Mouse (Mus musculus) kidney, embryonic 16.5 days (tissue): ENCODE measurements at regions not wholly inside any gene's neighbourhood (a gene's known extent, or its start where the extent isn't known, plus 50 kb on each side); places are given as distances from the start of the nearest gene placed in this dataset.

Experiments
- ATAC-seq: fragments of 200-750 bp; cut with Nextera tagmentation; 2 replicates; pipeline ENCODE4 v1.8.0; 2017; ENCODE audit warnings: moderate TSS enrichment; ENCODE audit not compliant: low FRiP score, low TSS enrichment
- H3K27ac ChIP-seq: fragments of 300-500 bp; sonication (generic); 2 replicates; pipeline ENCODE4 v1.5.1; 2014; ENCODE audit warnings: low read length
- H3K27me3 ChIP-seq: fragments of 300-500 bp; sonication (generic); 2 replicates; pipeline ENCODE4 v1.6.1; 2014; ENCODE audit warnings: low read length, control low read depth, mixed read lengths; ENCODE audit not compliant: insufficient read depth
- H3K36me3 ChIP-seq: fragments of 300-500 bp; sonication (generic); 2 replicates; pipeline ENCODE4 v1.6.1; 2014; ENCODE audit warnings: low read length, control low read depth, mixed read lengths; ENCODE audit not compliant: insufficient read depth
- H3K4me1 ChIP-seq: fragments of 300-500 bp; sonication (generic); 2 replicates; pipeline ENCODE4 v1.6.1; 2014; ENCODE audit warnings: low read length, control low read depth, mixed read lengths; ENCODE audit not compliant: insufficient read depth
- H3K4me2 ChIP-seq: fragments of 300-500 bp; sonication (generic); replicated peaks from 2 replicates; pipeline ENCODE4 v1.6.1; 2014; ENCODE audit warnings: low read depth, low read length
- H3K4me3 ChIP-seq: fragments of 300-500 bp; sonication (generic); 2 replicates; pipeline ENCODE4 v1.5.1; 2014; ENCODE audit warnings: mild to moderate bottlenecking, low read length
- H3K9ac ChIP-seq: fragments of 300-500 bp; sonication (generic); replicated peaks from 2 replicates; pipeline ENCODE4 v1.6.1; 2014; ENCODE audit warnings: low read length
- H3K9me3 ChIP-seq: fragments of 300-500 bp; sonication (generic); 2 replicates; pipeline ENCODE4 v1.6.1; 2016; ENCODE audit warnings: low read length, control low read depth
- WGBS: fragments of 180-500 bp; shearing (Covaris S2); extraction: QIAGEN DNeasy Blood & Tissue Kit; methylation state at CpG from one replicate; pipeline ENCODE4 v1.1.7; 2014; 5-methylcytosine and 5-hydroxymethylcytosine counted together

DNA sequence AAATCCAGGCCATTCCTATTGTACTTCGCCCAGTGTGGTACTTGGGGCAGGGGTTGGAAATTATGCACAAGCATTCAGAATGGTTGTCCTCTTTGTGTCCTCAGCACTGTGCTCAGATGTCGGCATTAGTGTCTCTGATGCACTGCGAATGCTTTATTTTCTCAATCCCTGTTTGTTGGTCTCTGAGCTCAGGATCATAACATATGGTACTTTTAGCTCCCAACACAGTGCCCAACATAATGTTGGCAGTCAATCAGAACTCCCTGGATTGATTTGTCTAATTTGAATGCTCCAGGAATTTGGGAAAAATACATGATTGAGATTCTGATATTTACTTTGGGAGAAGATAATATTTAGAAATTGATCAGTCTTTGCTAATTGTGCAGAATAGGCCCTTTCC lies 434.7 kb downstream of the Nbas start:
- Histone ChIP-seq H3K27me3 (no peaks in the 10 kb centered on the region), H3K9ac (no peak overlapping the region), H3K36me3 (no peaks in the 10 kb centered on the region), H3K9me3 (no peaks in the 10 kb centered on the region), H3K4me3 (no peak overlapping the region), H3K27ac (no peak overlapping the region), H3K4me2 (no peak overlapping the region), H3K4me1 (no peaks in the 10 kb centered on the region)
- ATAC-seq: no peak
- 84% methylated on average over 3 of the region's 3 CpGs for WGBS

DNA sequence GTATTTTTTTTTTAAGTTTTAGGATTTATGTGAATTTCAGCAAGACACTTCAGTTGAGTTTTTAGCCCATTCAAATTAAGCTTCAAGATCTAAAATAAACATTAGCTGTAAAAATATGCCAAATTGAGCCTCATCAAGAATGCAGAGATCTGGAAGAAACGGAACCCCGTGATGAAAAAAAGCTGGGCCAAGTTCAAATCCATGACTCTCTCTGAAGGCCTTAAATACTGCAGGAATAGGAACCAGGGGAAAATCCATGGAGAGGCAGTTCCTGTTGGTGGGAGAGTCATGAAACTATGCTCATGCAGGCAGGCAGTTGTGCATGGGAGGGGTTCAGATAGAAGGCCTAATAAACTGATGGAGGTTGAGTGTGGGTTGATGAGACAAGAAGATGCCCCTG lies 430.9 kb downstream of the Nbas start:
- H3K27me3 ChIP-seq: no peaks in the 10 kb centered on the region
- ATAC-seq: no peak
- 67% methylated on average over 2 of the region's 2 CpGs for WGBS
- no peaks in the 10 kb centered on the region for H3K36me3 ChIP-seq
- no peak overlapping the region for H3K27ac ChIP-seq
- H3K9me3 ChIP-seq: no peaks in the 10 kb centered on the region
- no peak overlapping the region for H3K9ac ChIP-seq
- H3K4me1 ChIP-seq: no peaks in the 10 kb centered on the region
- H3K4me3 ChIP-seq: no peak overlapping the region
- H3K4me2 ChIP-seq: no peak overlapping the region

DNA sequence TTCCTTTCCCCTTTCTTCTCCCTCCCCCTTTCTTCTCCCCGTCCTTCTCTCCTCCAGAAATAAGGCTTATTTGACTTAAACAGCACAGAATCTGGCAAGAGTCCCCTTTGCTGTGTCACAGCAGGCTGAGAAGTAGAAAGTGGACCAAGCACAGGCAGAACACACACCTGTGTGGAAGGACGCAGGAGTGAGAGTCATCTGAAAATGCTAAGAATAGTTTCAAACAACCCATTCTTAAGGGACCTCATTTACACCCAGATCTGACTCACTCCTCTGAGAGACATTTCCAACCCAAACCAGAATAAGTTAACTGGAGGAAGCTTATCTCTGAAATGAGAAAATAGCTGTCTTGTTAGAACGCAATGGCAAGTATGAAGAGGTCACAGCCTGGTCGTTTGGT lies 429.9 kb downstream of the Nbas start:
- Histone ChIP-seq H3K4me3 (no peak overlapping the region), H3K27ac (no peak overlapping the region), H3K27me3 (no peaks in the 10 kb centered on the region), H3K4me2 (no peak overlapping the region), H3K9me3 (no peaks in the 10 kb centered on the region), H3K9ac (no peak overlapping the region), H3K4me1 (no peaks in the 10 kb centered on the region), H3K36me3 (no peaks in the 10 kb centered on the region)
- 55% methylated on average over 4 of the region's 4 CpGs for WGBS
- no peak for ATAC-seq

DNA sequence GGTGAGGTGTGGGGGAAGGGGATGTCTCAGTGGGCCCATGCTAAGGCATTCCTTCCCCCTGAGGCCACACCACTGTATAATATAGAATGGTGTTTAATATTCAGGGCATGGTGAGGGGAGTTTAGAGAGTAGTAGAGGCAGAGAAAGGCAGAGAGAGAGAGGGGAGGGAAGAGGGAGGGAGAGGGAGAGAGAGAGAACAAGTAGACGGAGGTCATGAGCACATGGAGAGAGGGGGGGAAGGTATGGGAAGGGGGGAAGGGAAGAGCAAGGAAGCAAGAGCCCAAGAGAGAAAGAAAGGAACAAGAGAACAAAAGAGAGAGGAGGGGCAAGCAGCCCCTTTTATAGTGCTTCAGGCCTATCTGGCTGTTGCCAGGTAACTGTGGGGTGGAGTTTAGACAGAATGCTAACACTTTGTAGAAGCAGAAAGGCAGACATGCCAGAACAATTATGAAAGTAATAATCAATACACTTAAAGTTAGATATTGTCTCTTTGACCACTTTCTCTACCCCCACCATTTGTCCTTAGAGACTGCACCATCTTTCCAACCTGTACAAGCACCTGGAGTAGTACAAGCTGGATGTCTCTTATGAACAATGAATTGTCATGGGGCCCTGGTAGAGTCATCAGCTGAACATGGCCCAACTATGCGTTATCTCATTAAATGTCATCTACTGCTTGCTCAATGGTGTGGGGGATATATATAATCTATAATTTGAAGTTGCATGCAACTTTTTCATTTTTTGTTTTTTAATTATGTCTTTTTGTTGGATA lies 422.6 kb downstream of the Nbas start:
- 76% methylated on average over 2 of the region's 2 CpGs for WGBS
- Histone ChIP-seq H3K27me3 (no peaks in the 10 kb centered on the region), H3K9me3 (no peaks in the 10 kb centered on the region), H3K9ac (no peak overlapping the region), H3K4me2 (no peak overlapping the region), H3K36me3 (no peaks in the 10 kb centered on the region), H3K4me1 (no peaks in the 10 kb centered on the region), H3K27ac (no peak overlapping the region), H3K4me3 (no peak overlapping the region)
- no peak for ATAC-seq

DNA sequence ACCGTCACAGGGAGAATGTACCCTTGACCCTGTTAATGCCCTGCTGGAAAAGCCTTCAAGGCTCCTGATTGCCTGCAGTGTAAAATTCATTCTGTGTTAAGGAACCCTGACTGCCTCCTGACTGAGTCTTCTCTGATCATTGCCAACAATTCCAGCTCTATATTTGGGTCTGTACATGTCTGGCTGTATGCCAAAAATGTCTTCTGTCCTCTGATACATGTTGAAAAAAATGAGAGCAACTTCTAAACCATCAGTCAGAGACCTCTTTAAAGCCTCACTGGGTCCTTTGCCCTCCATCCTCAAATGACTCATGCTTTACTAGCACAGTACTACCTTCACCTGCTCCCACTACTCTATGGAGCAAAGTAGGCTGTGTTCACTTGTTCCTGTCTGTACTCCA lies 408.3 kb downstream of the Nbas start:
- no peak overlapping the region for H3K4me2 ChIP-seq
- no peak overlapping the region for H3K9ac ChIP-seq
- no peaks in the 10 kb centered on the region for H3K36me3 ChIP-seq
- H3K27me3 ChIP-seq: no peaks in the 10 kb centered on the region
- no peak overlapping the region for H3K4me3 ChIP-seq
- 62% methylated on average over 1 of the region's 1 CpGs for WGBS
- H3K9me3 ChIP-seq: no peaks in the 10 kb centered on the region
- no peaks in the 10 kb centered on the region for H3K4me1 ChIP-seq
- H3K27ac ChIP-seq: no peak overlapping the region
- no peak for ATAC-seq

DNA sequence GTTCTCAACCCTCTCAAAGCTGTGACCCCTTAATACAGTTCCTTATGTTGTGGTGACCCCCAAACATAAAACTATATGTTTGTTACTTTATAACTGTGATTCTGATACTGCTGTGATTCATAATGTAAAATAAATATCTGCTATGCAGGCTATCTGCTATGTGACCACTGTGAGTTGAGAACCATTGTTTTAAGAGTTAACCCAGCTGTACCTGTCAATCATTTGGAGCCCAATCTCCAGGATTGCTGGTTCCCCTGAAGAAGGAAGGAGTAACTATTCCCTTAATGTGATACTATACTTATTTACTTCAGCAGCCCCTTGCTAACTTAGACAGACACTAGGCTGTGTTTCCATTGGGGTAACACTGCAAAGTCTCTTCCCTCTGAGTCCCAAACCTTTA lies 400.5 kb downstream of the Nbas start:
- no peaks in the 10 kb centered on the region for H3K27me3 ChIP-seq
- H3K4me3 ChIP-seq: no peak overlapping the region
- no peak overlapping the region for H3K4me2 ChIP-seq
- no peaks in the 10 kb centered on the region for H3K36me3 ChIP-seq
- H3K9me3 ChIP-seq: no peaks in the 10 kb centered on the region
- no peak overlapping the region for H3K27ac ChIP-seq
- no peak for ATAC-seq
- H3K4me1 ChIP-seq: no peaks in the 10 kb centered on the region
- H3K9ac ChIP-seq: no peak overlapping the region

DNA sequence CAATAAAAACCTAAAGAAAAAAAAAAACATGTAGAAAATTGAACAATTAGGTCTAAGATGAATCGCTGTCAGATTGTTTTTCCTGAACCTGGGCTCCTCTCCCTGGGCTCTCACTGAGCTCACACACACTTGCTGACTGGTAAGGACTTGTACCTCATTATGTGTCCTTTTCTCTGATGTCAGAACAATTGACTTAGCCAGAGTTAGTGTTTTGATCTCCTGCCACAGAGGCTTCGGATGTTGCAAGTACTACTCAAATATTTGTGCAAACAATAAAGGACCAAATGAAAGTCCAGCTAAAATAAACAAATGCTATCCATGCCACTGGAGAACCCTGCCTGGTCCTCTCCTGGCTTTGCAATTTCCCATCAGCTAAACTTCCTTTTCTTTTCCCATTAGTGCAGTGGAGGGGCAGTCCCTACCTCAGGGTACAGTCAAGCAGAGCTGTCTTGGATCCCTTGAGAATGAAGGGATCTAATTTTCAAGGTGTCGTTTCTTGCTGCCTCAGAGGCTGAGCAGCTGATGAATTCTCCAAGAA lies 399.6 kb downstream of the Nbas start:
- Histone ChIP-seq H3K4me3 (no peak overlapping the region), H3K4me2 (no peak overlapping the region), H3K4me1 (no peaks in the 10 kb centered on the region), H3K27me3 (no peaks in the 10 kb centered on the region), H3K36me3 (no peaks in the 10 kb centered on the region), H3K9me3 (no peaks in the 10 kb centered on the region), H3K9ac (no peak overlapping the region), H3K27ac (no peak overlapping the region)
- no peak for ATAC-seq
- 55% methylated on average over 3 of the region's 3 CpGs for WGBS

DNA sequence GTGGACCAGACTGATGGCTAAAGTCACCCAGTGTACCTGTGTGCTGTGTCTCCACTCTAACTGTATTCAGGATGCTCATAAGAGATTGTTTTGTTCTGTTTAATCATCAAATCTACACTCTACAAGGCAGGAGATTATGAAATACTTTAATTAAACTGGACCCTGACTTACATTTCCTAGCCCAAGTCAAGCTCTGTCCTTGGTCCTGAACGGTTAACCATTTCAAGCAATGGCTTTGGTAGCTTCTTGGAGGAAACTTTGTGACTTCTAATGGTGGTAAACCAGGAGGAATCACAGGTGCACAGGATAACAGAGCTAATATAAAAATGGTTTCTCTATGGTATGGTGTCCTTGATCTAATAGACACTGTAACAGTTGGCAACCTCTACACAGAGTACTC lies 370.4 kb downstream of the Nbas start:
- no peaks in the 10 kb centered on the region for H3K9me3 ChIP-seq
- no peaks in the 10 kb centered on the region for H3K27me3 ChIP-seq
- no peak overlapping the region for H3K9ac ChIP-seq
- WGBS: 60% methylated on average over 1 of the region's 1 CpGs
- no peak overlapping the region for H3K4me2 ChIP-seq
- no peaks in the 10 kb centered on the region for H3K36me3 ChIP-seq
- H3K27ac ChIP-seq: no peak overlapping the region
- H3K4me3 ChIP-seq: no peak overlapping the region
- H3K4me1 ChIP-seq: no peaks in the 10 kb centered on the region
- ATAC-seq: no peak
